Mouse (Mus musculus) erythroblast, embryonic 14.5 days (primary cell): Measurements from ENCODE around the gene Pskh1.

Experiments
- GATA1 ChIP-seq: IDR thresholded peaks from 2 replicates; pipeline ENCODE4 v1.6.1; 2012; ENCODE audit warnings: low read length, inconsistent platforms, mixed read lengths
- TAL1 ChIP-seq: IDR thresholded peaks from 3 replicates; pipeline ENCODE4 v1.6.1; 2012; ENCODE audit warnings: low read length, inconsistent platforms, mixed read lengths

GRCm38 (mm10) chr8:105969367-105969766 is 69.1 kb downstream of the Pskh1 start:
- no peak for TF ChIP-seq GATA1
- TF ChIP-seq TAL1: no peak
